Mouse (Mus musculus) liver, embryonic 13.5 days (tissue): ENCODE data around the gene Mmrn1. TPM values are rescaled to one million over a fixed set of nuclear protein-coding genes. Genes with fewer than 3 reads are reported as not detected.
A peak's percentile ranks its signal among the peaks of the same experiment; 100 is the strongest.
"Not testable (repeated sequence)": the region's sequence is repeated elsewhere in the genome, so short reads cannot be mapped to it uniquely, and the experiment has no call there.

Experiments
- ATAC-seq: fragments of 200-750 bp; cut with Nextera tagmentation; 2 replicates; pipeline ENCODE4 v1.8.0; 2017; ENCODE audit warnings: low read depth, mild to moderate bottlenecking, moderate number of reproducible peaks, moderate library complexity
- DNase-seq: peaks from one replicate; pipeline ENCODE4 v3.0.0; 2022
- H3K27ac ChIP-seq: fragments of 300-500 bp; sonication (generic); 2 replicates; pipeline ENCODE4 v1.5.1; 2015; ENCODE audit warnings: moderate library complexity, mild to moderate bottlenecking, inconsistent platforms
- H3K27me3 ChIP-seq: fragments of 300-500 bp; sonication (generic); 2 replicates; pipeline ENCODE4 v1.6.1; 2015; ENCODE audit warnings: mild to moderate bottlenecking, inconsistent platforms
- H3K36me3 ChIP-seq: fragments of 300-500 bp; sonication (generic); 2 replicates; pipeline ENCODE4 v1.6.1; 2015; ENCODE audit warnings: mild to moderate bottlenecking, inconsistent platforms
- H3K4me1 ChIP-seq: fragments of 300-500 bp; sonication (generic); replicated peaks from 2 replicates; pipeline ENCODE4 v1.6.1; 2015; ENCODE audit warnings: inconsistent platforms
- H3K4me2 ChIP-seq: fragments of 300-500 bp; sonication (generic); 2 replicates; pipeline ENCODE4 v1.6.1; 2015; ENCODE audit warnings: inconsistent platforms, mild to moderate bottlenecking, moderate library complexity
- H3K4me3 ChIP-seq: fragments of 300-500 bp; sonication (generic); replicated peaks from 2 replicates; pipeline ENCODE4 v1.5.1; 2015; ENCODE audit warnings: mild to moderate bottlenecking, inconsistent platforms
- H3K9ac ChIP-seq: fragments of 300-500 bp; sonication (generic); 2 replicates; pipeline ENCODE4 v1.6.1; 2015; ENCODE audit warnings: mild to moderate bottlenecking, inconsistent platforms
- H3K9me3 ChIP-seq: fragments of 300-500 bp; sonication (generic); replicated peaks from 2 replicates; pipeline ENCODE4 v1.6.1; 2016; ENCODE audit warnings: inconsistent platforms
- WGBS: fragments of 180-500 bp; shearing (Covaris S2); methylation state at CpG from one replicate; pipeline ENCODE4 v1.1.7; 2015; ENCODE audit not compliant: insufficient replicate concordance; 5-methylcytosine and 5-hydroxymethylcytosine counted together
- polyA plus RNA-seq: library from polyadenylated mRNA; unstranded; fragments of >200 nt; fragmentation: Nextera tagmentation; extraction: Ambion mirVana; gene quantifications from 2 replicates; pipeline ENCODE4 v1.2.1, GENCODE M21; 2015

The Mmrn1 gene
- polyA plus RNA-seq = 6.1 and 8.3 TPM in 2 replicates

DNA sequence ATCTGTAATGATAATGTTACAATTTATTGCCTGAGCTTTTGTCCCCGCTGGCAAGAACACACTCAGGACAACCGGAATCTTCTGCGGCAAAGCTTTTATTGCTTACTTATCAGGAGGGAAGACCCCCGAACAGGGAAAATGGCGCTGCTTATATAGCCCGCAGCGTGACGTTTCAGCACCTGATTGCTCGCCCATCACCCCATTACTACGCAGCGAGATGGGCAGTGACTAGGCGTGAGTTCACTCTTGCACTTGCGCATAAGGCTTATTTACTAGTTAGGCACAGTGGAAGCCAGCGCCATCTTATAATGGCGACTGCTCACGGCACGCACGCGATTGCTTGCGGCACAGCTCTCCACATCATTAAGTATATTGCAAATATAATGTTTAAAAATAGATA, at the start of gene Mmrn1:
Gene Mmrn1, plus strand, starts transcription at position 301 of the 400 bp plus-strand sequence.
- not testable (repeated sequence) for H3K4me1 ChIP-seq, H3K9ac ChIP-seq, ATAC-seq, H3K36me3 ChIP-seq, H3K27ac ChIP-seq, H3K4me2 ChIP-seq, H3K9me3 ChIP-seq, H3K4me3 ChIP-seq, DNase-seq, H3K27me3 ChIP-seq
- WGBS = 87% methylated on average over 20 of the region's 20 CpGs

DNA sequence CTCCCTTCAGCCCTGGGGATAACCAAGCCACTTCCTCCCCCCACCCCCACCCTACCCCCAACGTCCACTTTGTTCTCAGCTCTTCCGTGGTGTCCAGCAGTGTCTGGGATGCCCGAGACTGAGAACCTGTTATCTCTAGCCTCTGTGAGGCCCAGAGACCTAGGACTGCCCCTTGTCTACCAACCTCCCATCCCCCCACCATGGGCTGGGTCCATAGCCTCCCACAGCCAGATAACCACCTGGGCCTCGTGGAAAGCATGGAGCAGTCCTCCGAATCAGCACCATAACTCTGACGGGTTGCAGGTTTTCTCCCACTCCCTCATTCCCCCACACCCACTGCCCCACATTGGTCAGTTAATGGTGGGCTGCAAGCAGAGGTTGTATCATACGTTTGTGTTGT, 44.4 kb upstream of the Mmrn1 start:
- DNase-seq (no peak), ATAC-seq (no peak)
- Histone ChIP-seq H3K27ac (no peak overlapping the region), H3K36me3 (no peaks in the 10 kb centered on the region), H3K9me3 (no peaks in the 10 kb centered on the region), H3K4me3 (no peak overlapping the region), H3K4me1 (no peaks in the 10 kb centered on the region; the same call in 1 of the 2 replicates), H3K4me2 (no peak overlapping the region), H3K9ac (no peak overlapping the region), H3K27me3 (no peaks in the 10 kb centered on the region)
- WGBS = 54% methylated on average over 7 of the region's 7 CpGs

DNA sequence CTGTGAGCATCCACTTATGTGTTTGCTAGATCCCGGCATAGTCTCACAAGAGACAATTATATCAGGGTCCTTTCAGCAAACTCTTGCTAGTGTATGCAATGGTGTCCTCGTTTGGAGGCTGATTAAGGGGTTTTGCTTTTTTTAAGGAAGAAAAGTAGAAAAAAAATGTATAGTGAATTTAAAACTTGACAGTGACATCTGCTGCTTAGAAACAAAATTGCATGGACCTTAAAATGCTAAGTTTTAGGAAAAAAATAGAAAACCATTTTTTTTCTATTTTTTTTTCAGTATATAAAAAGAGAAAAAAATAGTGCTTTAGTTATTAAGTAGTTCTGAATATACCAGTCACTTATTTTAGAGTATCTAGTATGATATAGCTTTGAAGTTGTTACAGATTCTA, 43.2 kb upstream of the Mmrn1 start:
- Histone ChIP-seq H3K4me2 (no peak overlapping the region), H3K4me3 (no peak overlapping the region), H3K36me3 (no peaks in the 10 kb centered on the region), H3K27ac (no peak overlapping the region), H3K4me1 (no peaks in the 10 kb centered on the region; the same call in 1 of the 2 replicates), H3K9me3 (no peaks in the 10 kb centered on the region), H3K9ac (no peak overlapping the region), H3K27me3 (no peaks in the 10 kb centered on the region)
- 40% methylated on average over 2 of the region's 2 CpGs for WGBS
- no peak for DNase-seq
- no peak for ATAC-seq

DNA sequence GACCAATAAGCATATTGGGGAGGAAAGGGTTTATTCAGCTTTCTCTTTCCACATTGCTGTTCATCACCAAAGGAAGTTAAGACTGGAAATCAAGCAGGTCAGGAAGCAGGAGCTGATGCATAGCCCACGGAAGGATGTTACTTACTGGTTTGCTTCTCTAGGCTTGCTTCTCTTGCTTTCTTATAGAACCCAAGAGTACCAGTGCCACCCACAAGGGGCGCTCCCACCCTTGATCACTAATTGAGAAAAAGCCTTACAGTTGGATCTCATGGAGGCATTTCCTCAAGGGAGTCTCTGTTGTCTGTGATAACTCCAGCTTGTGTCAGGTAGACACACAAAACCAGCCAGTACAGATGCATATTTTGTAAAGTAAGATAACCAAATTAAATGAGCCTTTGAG, 17.5 kb upstream of the Mmrn1 start:
- Histone ChIP-seq H3K9me3 (no peaks in the 10 kb centered on the region), H3K27me3 (no peaks in the 10 kb centered on the region), H3K4me1 (no peaks in the 10 kb centered on the region), H3K4me2 (no peak overlapping the region), H3K4me3 (no peak overlapping the region), H3K36me3 (no peaks in the 10 kb centered on the region), H3K9ac (no peak overlapping the region), H3K27ac (no peak overlapping the region)
- DNase-seq = no peak
- WGBS = 55% methylated on average over 2 of the region's 2 CpGs
- no peak for ATAC-seq

DNA sequence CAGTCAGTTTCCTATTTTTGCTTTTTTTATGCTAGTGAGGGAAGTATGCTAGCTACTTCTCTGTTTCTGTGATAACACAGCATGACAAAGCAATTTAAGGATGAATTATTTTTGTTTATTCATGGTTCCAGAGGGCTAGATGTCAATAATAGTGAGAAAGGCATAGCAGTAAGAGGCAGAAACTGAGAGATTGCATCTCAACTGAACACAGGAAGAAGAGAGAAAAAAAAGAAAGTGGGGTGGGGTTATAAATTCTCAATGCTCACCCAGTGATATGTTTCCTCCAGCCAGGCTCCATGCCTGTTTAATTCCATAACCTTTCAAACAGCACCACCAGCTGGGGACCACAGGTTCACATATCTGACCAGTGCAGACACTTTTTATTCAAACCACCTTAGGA, 6.6 kb downstream of the Mmrn1 start:
- ATAC-seq = peak; percentile 58
- Histone ChIP-seq H3K9me3 (no peaks in the 10 kb centered on the region), H3K9ac (no peak overlapping the region), H3K4me1 (peaks cover 44% of the 10 kb centered on the region), H3K36me3 (no peaks in the 10 kb centered on the region), H3K27me3 (no peaks in the 10 kb centered on the region), H3K27ac (peak overlapping the region; percentile 53), H3K4me3 (no peak overlapping the region), H3K4me2 (no peak overlapping the region)
- DNase-seq = peak; percentile 62

DNA sequence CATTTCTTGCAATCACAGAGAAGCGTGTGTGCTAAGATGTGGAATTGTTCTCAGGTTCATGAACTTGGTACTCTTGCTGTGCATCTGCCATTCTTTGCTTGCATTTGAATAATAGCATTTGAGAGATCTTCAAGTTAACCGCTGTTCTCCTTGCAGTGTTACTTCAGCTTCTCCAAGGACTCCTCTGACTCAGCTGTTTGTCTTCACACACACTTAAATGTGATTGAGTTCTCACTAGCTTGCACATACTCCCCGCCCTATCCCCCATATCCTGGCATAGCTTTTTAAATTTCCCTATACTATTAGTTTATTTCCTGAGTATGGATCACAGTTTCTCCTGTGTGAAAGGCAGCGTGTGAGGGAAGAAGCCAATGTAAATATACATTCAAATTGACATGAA, 10.1 kb downstream of the Mmrn1 start:
- peak; percentile 73 for ATAC-seq
- 38% methylated on average over 4 of the region's 4 CpGs for WGBS
- Histone ChIP-seq H3K9me3 (no peaks in the 10 kb centered on the region), H3K4me1 (peaks cover 46% of the 10 kb centered on the region), H3K9ac (peak overlapping the region; percentile 60), H3K27me3 (no peaks in the 10 kb centered on the region), H3K4me2 (peak overlapping the region; percentile 72), H3K36me3 (no peaks in the 10 kb centered on the region), H3K4me3 (no peak overlapping the region), H3K27ac (peak overlapping the region; percentile 98)
- peak; percentile 43 for DNase-seq

DNA sequence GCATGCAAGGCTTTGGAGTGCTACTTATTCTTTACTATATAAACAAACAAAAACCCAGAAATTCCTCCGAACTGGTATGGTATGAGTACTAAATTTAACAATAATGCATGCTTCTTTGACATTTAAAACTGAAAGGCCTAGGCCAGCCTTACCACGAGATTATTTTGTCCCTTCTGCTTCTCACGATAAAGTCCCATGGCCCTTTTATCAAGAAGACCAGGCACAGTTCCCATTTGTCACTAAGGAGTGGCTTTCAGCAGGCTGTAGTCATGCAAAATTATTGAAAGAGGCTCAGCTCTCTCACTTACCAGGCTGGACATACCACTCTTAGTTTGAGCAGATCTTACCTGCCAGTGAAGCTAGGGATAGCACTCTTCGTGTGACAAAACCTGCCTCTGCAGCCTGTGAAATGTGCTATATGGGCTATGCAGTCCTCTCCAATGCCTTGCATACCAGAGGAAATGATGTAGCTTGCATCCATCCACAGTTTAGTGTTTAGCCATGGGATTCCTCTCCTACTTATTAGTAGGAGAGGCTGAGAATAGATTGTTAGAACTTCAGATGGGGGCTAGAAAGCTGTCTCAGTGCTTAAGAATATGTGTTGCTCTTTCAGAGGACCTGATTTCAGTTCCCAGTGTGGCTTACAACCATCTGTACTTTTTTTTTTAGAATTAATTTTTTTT, 10.8 kb downstream of the Mmrn1 start:
- H3K4me3 ChIP-seq = peak overlapping the region; percentile 33; the same call in 1 of the 2 replicates
- peak; percentile 92 for ATAC-seq
- H3K4me2 ChIP-seq = peak overlapping the region; percentile 72
- peak overlapping the region; percentile 73 for H3K9ac ChIP-seq
- DNase-seq = peak; percentile 80
- WGBS = 10% methylated on average over 4 of the region's 4 CpGs
- H3K9me3 ChIP-seq = no peaks in the 10 kb centered on the region
- H3K4me1 ChIP-seq = peaks cover 40% of the 10 kb centered on the region
- no peaks in the 10 kb centered on the region for H3K27me3 ChIP-seq
- H3K36me3 ChIP-seq = no peaks in the 10 kb centered on the region
- H3K27ac ChIP-seq = peak overlapping the region; percentile 98

DNA sequence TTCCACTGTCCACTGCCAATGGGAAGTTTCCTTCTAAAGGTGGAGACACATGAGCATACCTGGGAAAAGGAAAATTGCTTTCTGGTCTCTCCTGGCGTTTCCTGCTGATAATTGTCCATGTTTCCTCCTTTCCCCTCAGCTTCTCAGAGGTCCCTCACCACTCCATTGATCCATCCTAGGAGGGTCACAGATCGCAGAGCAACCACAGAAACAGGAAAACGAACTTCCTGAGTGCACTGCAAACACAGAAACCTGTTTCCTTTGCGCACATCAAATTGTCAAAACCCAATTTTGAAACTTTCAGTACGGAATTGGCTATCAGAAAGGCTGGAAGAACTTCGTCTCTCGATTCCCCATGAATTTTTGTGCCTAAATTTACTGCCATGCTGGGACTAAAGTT, 19.4 kb downstream of the Mmrn1 start:
- Histone ChIP-seq H3K9ac (peak overlapping the region; percentile 49), H3K4me1 (peaks cover 17% of the 10 kb centered on the region), H3K9me3 (no peaks in the 10 kb centered on the region), H3K4me2 (peak overlapping the region; percentile 37), H3K4me3 (peak overlapping the region; percentile 12), H3K27me3 (no peaks in the 10 kb centered on the region), H3K27ac (no peak overlapping the region), H3K36me3 (no peaks in the 10 kb centered on the region)
- no peak for DNase-seq
- 10% methylated on average over 7 of the region's 7 CpGs for WGBS
- no peak for ATAC-seq

DNA sequence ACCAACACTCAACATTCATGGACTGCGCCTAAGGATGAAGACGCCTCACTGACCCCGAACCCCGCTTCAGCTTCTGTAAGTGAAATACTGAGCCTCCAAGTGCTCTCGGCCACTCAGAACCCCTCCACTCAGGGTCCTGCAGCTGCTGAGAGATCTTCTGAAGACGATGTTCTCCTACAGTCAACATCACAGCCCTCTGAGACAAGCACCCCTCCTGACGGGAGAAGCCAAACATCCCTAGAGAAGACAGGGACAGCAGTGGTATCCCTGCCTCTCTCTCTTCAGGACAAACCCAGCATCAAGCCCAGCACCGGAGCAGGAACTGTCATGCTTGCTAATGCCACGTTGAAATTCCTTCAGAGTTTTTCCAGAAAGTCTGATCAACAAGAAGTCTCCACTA, 19.8 kb downstream of the Mmrn1 start:
- no peak for DNase-seq
- H3K9me3 ChIP-seq = no peaks in the 10 kb centered on the region

DNA sequence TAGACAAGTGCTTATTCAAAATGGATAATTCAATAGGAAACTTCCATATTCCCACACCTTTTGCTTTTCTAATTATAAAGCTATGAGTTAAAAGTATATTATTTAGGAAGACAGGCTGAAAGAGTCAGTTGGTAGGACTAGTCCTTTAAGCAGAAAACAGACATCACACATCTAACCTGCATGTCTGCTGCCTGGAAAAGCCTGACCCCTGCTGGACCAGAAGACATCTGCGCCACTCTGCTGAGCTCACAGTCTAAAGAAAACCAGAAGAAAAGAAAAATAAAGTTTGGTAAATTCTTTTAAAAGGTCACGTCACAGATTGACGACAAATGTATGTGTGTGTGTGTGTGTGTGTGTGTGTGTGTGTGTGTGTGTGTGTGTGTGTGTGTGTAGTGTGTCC, 25.6 kb downstream of the Mmrn1 start:
- ATAC-seq (peak; percentile 80; the same call in 1 of the 2 replicates), DNase-seq (peak; percentile 36)
- no peak overlapping the region for H3K4me3 ChIP-seq
- no peaks in the 10 kb centered on the region for H3K36me3 ChIP-seq
- no peaks in the 10 kb centered on the region for H3K9me3 ChIP-seq
- no peak overlapping the region for H3K27ac ChIP-seq
- H3K4me1 ChIP-seq = 0 out of 2 replicates have a peak, but pooled peaks cover 2% of the 10 kb centered on the region
- 43% methylated on average over 3 of the region's 3 CpGs for WGBS
- H3K9ac ChIP-seq = no peak overlapping the region
- no peak overlapping the region for H3K4me2 ChIP-seq
- no peaks in the 10 kb centered on the region for H3K27me3 ChIP-seq

More for the DNA sequence above, 19.8 kb downstream of the Mmrn1 start:
- Histone ChIP-seq H3K4me2 (peak overlapping the region; percentile 37), H3K36me3 (no peaks in the 10 kb centered on the region), H3K27ac (no peak overlapping the region), H3K4me3 (peak overlapping the region; percentile 12; the same call in 1 of the 2 replicates), H3K27me3 (no peaks in the 10 kb centered on the region), H3K9ac (peak overlapping the region; percentile 49), H3K4me1 (peaks cover 17% of the 10 kb centered on the region)
- WGBS = 14% methylated on average over 9 of the region's 9 CpGs
- no peak for ATAC-seq

DNA sequence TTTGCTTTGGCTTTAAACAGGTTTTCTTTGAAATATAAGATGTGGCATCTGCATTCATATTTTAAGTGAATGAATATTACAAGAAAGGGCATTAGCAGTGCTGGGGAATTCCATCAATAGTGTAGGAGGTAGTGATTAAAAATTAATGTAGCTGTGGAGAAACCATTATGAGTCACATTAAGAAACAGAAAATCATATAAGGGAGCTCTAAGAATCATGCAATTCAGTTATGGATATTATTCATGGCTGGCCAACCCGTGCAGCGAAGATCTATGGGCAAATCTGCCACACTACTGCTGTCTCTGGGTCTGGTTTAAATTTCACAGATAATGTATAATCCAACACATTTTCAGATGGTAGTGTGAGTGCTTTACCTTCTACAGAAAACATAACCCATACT, 36.5 kb downstream of the Mmrn1 start:
- H3K9me3 ChIP-seq = no peaks in the 10 kb centered on the region
- 78% methylated on average over 2 of the region's 2 CpGs for WGBS
- H3K9ac ChIP-seq = no peak overlapping the region

DNA sequence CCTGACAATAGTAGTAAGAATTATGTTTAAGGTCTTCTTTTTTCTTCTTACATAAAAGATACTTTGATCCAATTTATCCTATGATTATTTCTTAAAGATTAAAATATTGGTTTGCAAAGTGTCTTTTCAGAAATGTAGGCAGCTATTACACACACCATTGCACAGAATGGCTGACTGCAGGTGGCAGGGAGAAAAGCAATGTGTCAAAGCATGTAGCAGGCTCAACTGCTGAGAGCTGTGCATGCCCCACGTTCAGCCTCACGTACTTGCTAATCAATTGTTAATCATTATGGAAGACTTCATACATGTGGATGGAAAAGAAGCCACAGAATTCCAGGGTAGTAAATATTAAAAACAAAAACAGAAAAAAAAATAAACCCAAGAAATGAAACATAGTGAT, 37.1 kb downstream of the Mmrn1 start:
- Histone ChIP-seq H3K9ac (no peak overlapping the region), H3K9me3 (no peaks in the 10 kb centered on the region), H3K36me3 (no peaks in the 10 kb centered on the region), H3K4me1 (no peaks in the 10 kb centered on the region), H3K27me3 (no peaks in the 10 kb centered on the region), H3K4me3 (no peak overlapping the region), H3K27ac (no peak overlapping the region), H3K4me2 (no peak overlapping the region)
- DNase-seq (no peak), ATAC-seq (no peak)
- WGBS = 75% methylated on average over 2 of the region's 2 CpGs

More for the DNA sequence above, 36.5 kb downstream of the Mmrn1 start:
- Histone ChIP-seq H3K4me3 (no peak overlapping the region), H3K27ac (no peak overlapping the region), H3K27me3 (no peaks in the 10 kb centered on the region), H3K36me3 (no peaks in the 10 kb centered on the region), H3K4me2 (no peak overlapping the region), H3K4me1 (no peaks in the 10 kb centered on the region)
- DNase-seq (no peak), ATAC-seq (no peak)
